Mouse (Mus musculus) granulocyte monocyte progenitor cell, adult 5-6 weeks (primary cell): Measurements from ENCODE around the gene Sertad3. TPM values are rescaled to one million over a fixed set of nuclear protein-coding genes. Genes with fewer than 3 reads are reported as not detected.
"Not testable (repeated sequence)": the region's sequence is repeated elsewhere in the genome, so short reads cannot be mapped to it uniquely, and the experiment has no call there.

Experiments
- ATAC-seq: replicated peaks from 2 replicates; pipeline ENCODE4 v1.8.0; 2016; ENCODE audit warnings: mild to moderate bottlenecking, moderate TSS enrichment, inconsistent platforms; ENCODE audit not compliant: poor library complexity, severe bottlenecking
- total RNA-seq, 2 experiments: library from RNA; stranded (forward) in 1 of 2; stranded (reverse) in 1 of 2; fragments of 200-712, 200-1000 nt in 1 of 2; fragments of >200 nt in 1 of 2; fragmentation: Nextera tagmentation in 1 of 2; gene quantifications; 2 replicates each; pipeline ENCODE4 v1.2.3; 2014 to 2017

Gene Sertad3
- total RNA-seq, 2 experiments from 2014 or later = 4.6 to 7.9 TPM

GRCm38 (mm10) chr7:27490227-27490542, 16.6 kb downstream of the Sertad3 start:
- no peak for ATAC-seq

DNA sequence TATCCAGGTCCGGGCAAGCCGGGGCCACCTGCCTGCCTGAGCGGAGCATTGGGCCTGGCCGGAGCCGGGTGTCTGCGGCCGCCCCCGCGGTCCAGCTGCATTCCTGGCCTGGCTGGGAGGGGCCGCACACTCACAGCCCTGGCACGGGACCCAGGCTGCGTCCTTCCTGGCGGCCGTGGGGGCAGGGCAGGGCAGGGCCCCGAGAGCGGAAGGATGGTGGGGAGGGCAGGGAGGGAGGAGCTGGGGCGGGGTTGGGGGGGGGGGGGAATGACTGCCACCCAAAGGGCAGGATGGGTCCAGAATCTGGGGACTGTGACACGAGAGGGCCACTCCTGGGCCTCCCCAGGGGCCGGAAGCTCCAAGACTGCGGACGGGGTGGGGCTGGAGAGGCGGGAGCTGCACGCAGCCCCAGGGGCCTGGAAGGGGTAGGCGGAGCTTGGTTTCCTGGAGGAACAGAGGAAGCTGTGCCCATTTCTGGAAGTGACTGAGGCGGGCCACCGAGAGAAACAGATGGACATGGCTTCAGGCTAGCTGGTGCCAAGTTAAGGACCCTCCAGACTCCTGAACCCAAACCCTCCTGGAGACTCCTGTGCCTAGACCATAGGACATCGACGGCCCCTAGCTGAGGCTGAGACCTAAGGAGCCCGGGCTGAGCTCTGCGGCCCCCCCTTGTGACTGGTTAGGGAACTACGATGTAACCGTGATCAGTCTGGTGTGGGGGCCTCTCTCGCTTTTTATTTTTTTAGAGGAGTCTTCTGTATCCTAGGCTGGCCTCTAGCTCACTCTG, 17.2 kb downstream of the Sertad3 start:
- ATAC-seq = peak; percentile 58

DNA sequence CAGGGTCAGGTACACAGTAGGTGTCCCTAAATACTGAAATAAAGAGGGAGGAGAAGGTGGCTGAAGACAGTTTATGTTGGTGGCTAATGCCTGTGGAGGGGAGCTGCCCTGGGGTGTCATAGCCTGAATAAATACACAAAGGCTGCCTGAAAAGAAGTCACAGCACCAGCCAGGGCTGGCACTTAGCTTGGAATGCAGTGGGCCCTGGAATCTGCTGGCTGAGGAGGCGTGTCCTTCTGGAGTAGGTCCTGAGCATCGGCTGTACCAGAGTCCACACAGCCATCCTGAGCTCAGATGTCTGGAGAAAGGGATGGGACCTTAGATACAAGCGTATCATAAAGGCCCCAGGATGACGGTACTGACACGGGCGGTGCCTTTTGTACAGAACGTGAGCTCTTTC, 18.3 kb downstream of the Sertad3 start:
- ATAC-seq = no peak

DNA sequence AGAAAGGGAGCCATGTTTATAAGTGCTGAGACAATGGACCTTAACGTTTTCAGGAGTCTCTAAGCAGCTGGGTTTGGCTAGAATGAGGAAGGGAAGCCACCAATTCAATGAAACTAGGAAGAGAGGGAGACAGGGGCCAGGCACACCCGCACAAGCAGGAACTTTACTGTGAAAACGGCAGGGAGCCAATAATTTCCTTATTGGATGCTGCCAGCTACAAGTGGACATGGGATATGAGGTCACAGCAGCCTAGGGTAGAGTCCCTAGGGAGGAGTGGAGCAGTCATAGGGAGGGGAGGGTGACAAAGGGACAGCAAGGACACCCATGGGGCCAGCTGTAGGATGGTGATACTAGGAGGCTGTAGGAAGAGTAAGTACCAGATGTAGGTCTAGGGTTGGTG, 19.5 kb downstream of the Sertad3 start:
- ATAC-seq = no peak

DNA sequence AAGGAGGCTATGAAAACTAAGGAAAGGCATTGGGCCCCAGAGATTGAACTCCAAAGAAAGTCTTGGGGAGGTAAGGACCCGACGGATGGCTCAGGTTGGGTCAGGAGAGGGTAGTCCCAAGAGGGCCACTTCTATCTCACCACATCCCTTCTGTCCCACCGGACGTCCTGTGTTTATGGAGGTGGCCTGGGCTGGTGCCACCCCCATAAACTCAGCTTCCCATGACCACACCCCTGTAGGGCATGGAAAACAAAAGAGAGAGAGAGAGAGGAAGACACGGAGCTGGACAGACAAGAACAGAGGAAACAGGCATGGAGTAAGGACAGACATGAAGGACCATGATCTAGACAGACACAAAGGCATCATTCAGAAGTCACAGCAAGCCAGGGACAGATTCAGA, 19.9 kb downstream of the Sertad3 start:
- ATAC-seq = no peak

GRCm38 (mm10) chr7:27494659-27495367, 21.2 kb downstream of the Sertad3 start:
- not testable (repeated sequence) for ATAC-seq

- no peak for ATAC-seq
These were observed 25.5 kb downstream of the Sertad3 start, which contains the start of gene Prx for GRCm38 (mm10) chr7:27499036-27499435. Gene Prx, plus strand, starts transcription at chr7:27499324.

DNA sequence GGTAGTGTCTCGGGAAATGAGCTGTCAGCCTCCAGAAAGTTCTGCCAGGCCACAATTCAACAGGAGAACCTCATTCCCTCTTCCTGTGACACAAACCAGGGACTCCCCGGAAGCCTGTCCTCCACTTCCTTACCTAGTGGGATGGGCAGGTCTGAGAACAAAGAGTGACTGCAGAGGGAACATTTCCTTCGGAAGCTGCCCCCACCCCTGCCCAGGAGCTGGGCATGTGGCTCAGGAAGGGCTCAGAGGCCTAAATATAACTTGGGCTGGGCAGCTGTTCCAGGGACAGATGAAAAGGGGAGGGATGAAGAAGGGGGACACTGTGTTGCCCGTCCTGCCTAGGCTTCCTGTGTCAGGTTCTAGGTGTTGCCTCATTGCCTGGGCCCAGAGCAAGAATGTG, 28.1 kb downstream of the Sertad3 start:
- ATAC-seq = no peak

DNA sequence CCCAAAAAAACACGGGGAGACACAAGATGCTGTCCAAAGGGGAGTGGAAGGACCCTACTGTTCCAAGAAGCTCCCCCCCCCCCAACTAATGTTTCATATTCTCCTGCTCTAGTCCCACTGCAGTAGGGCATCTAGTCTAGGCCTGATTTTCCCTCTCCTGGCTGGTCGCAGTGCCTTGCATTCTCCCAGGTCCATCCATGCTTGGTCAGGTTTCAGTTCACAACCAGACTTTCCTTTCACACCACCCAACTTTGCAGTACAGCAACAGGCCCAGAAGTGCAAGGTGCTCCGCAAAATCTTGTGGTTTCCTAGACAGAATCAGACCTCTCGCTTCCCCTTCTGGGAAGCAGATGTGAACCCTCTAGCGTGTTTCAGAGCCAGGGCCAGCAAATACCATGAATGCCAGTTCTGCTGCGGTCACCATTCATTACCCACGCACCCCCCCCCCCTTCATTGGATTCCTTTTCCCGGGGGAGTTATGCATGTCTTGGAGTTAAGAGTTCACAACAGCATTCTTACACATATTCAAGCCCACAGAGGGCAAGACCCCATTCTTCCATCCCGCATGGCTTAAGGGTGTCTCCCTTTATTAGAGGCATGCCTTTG, 33.3 kb downstream of the Sertad3 start:
- ATAC-seq = peak; percentile 63

DNA sequence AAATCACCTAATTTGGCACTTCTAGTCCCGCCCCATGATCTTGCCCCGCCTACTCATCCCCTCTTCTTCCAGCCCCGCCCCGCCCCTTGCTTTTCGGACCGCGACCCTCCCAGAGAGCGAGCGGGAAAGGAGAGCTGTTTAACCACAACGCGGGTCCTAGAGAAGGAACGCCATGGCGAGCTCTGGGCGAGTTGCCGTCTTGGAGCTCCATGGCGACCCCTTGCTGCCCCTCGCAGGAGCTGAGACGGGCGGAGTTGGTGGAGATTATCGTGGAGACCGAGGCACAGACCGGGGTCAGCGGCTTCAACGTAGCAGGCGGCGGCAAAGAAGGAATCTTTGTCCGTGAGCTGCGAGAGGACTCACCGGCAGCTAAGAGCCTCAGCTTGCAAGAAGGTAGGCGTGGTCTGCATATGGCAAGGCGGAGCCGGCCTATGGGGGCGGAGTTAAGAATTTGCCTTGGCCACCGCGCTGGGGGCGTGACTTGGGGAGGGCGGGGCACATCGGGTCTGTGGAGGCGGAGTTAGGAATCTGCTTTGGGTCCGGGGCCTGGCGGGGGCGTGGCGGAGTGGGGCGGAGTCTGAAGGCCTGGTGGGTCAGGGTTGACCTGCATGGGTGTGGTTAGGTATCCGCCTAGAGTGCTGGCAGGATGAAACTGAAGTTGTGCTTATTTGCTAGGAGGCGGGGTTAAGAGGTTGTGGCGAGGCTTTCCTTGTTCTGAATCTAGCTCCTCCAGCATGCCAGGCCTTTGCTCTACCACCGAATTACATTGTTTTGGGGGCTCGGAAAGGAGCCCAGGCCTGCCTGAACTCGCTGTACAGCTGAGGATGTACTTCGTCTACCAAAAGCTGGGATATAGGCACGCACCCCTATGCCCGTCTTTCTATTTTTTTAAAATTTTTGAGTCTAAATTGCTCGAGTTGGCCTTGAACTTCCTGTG, 34.4 kb downstream of the Sertad3 start:
- peak; percentile 88 for ATAC-seq

- ATAC-seq = peak; percentile 58
These were observed 35.1 kb downstream of the Sertad3 start for GRCm38 (mm10) chr7:27508648-27509005.

DNA sequence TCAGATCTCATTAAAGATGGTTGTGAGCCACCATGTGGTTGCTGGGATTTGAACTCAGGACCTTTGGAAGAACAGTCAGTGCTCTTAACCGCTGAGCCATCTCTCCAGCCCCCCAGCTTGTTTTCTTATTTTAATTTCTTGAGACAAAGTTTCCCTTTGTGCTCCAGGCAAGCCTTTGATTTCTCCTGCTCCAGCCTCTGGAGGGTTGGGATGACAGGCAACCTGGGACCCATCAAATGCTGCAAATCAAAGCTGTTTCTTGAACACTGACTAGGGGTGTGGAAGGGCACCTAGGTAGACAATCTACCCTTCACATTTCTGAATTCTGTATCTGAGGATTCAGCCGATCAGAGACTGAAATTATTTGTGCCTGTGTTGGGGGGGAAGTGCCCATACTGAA, 37.2 kb downstream of the Sertad3 start:
- no peak for ATAC-seq

- no peak for ATAC-seq
These were observed 41.4 kb downstream of the Sertad3 start for GRCm38 (mm10) chr7:27514961-27515360.

GRCm38 (mm10) chr7:27518314-27518713, 44.7 kb downstream of the Sertad3 start:
- no peak for ATAC-seq

DNA sequence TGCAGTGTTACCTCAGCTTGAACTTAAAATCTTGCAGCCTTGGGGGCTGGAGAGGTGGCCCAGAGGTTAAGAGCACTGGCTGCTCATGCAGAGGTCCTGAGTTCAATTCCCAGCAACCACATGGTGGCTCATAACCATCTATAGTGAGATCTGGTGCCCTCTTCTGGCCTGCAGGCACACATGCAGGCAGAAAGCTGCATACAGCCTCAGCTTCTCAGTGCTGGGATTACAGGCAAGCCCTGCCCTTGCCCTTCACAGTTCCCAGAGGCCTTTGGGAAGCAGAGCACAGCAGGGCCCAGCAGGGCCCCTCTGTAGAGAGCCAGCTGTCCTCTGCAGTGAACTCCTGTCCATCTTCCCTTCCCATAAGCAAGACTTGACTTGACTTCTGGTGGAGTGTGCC, 46.5 kb downstream of the Sertad3 start:
- ATAC-seq = no peak

- ATAC-seq = no peak
These were observed 47.0 kb downstream of the Sertad3 start for GRCm38 (mm10) chr7:27520599-27520998.

GRCm38 (mm10) chr7:27522967-27523366, 49.4 kb downstream of the Sertad3 start, which contains the start of gene Hipk4:
Gene Hipk4, plus strand, starts transcription at chr7:27523267.
- ATAC-seq = no peak

DNA sequence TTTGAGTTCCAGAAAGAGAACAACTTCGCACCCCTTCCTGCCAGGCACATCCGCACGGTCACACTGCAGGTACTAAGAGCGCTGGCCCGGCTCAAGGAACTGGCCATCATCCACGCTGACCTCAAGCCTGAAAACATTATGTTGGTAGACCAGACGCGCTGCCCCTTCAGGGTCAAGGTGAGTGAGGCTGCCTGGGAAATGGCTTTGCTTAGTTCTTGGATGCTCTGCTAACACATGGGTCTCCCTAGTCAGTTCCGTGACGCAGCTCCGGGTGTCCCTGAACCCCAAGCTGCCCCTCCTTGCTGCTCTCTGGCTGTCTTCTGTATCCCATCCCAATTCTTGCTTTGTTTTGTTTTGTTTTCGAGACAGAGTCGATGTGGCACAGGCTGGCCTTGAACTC, 50.2 kb downstream of the Sertad3 start:
- no peak for ATAC-seq

- peak; percentile 73 for ATAC-seq
These were observed 52.7 kb downstream of the Sertad3 start for GRCm38 (mm10) chr7:27526039-27526827.
